Mouse (Mus musculus): ENCODE data around the gene Ttc8. TPM values are rescaled to one million over a fixed set of nuclear protein-coding genes. Genes with fewer than 3 reads are reported as not detected.
"Not testable (repeated sequence)": the region's sequence is repeated elsewhere in the genome, so short reads cannot be mapped to it uniquely, and the experiment has no call there.

Gene Ttc8
- total RNA-seq (2021) = 1 to 10 TPM; 4.9 to 5.5 TPM
- long read RNA-seq, experiment 1, partial matches to known transcripts = 1 of 2 reads
- long read RNA-seq, experiment 1, other reads (novel, unspliced or antisense) = 0 of 2 reads
- long read RNA-seq, experiment 2, partial matches to known transcripts = 0 of 1 reads
- long read RNA-seq, experiment 2, other reads (novel, unspliced or antisense) = 0 of 1 reads

DNA sequence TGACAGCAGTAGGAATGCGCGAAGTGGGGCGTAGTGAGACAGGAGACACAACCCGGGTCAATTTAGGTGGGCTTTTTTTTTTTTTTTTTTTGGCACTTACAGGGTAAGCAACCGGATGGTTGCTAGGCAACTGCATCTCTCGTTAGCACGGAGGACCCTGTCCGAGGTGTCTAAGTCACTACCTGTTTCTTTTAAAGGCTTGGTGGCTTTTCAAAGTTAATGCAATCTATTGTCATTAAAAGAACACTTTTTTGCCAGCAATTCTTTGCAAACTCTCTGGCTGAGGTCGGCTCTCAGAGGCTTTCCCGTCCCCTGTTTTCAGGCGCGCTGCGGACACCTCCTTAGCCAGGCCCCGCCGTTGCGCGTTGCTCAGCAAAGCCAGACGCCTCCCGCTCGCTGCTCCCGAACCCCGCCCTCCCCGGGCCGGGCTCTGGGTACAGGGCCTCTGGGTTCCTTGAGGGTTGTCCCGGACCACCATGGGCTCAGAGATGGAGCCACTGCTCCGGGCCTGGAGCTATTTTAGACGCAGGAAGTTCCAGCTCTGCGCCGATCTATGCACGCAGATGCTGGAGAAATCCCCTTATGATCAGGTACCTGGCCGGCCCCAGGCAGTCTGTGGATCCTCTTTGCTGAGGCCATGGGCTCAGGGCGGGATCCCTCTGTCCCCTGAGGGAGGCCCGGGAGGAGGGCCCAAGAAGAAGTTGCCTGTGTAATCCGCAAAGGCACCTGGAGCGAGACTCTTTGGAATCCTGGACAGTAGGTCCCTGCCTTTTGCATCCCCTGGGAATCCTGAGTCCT, at the start of gene Ttc8:
Gene Ttc8 (plus strand): TSS at position 381 of the 798 bp plus-strand sequence.
- DNase-seq = peak; percentile 78 to 85
- intact Hi-C loops (cut with DNase I) = no loop called here

DNA sequence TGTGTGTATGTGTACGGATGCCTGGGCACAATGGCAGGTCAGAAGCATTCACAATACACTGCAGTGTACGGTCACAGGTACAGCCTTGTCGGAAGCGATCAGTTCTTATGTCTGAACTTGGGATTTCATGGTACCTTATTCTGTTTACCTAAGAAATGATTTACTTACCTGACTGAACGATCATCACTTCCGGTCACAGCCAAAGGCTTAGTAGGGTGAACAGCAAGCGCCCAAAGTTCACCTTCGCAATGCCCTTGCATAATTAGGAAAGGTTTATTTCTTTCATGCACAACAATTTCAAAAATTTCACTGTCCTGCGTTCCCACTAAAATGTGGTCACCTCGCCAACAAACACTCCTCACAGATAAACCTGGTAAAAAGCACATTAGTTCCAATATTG, 47.5 kb upstream of the Ttc8 start:
- intact Hi-C loops (cut with DNase I) = no loop called here
- no peak for DNase-seq

DNA sequence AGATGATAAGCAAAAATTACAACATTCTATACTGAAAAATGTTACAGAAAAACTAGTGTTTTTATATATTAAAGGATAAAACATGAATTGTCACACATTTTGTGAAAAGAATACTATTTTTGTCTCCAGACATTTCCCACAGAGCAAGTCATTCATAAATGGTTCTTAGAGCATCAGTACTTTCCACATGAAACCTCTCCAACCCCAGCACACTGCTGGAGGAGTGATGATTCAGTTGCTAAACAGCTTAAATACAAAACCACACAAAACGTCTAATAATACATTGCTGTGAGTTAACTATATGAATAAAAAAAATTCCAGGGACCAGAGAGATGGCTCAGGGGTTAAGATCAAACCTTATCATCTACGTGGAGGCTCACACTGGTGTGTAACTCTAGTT, 45.2 kb upstream of the Ttc8 start:
- intact Hi-C loops (cut with DNase I) = no loop called here
- DNase-seq = no peak

DNA sequence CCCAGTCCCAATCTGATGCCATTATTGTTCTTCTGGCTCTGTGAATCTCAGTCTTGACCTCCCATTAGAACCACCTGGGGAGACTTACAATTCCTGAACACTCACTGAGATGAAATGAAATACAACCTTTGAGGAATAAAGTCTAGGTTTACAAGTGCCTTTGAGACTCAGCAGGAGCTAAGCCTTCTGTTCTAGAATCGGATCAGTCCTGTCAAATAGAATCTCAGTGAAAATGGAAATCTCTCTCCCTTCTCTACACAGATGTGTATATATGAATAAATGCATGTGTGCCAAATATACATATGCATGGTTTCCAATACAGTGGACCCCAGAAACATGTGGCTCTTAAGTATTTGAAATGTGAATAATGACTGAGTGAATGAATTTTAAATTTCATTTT, 41.7 kb upstream of the Ttc8 start:
- no peak for DNase-seq
- intact Hi-C loops (cut with DNase I) = no loop called here

DNA sequence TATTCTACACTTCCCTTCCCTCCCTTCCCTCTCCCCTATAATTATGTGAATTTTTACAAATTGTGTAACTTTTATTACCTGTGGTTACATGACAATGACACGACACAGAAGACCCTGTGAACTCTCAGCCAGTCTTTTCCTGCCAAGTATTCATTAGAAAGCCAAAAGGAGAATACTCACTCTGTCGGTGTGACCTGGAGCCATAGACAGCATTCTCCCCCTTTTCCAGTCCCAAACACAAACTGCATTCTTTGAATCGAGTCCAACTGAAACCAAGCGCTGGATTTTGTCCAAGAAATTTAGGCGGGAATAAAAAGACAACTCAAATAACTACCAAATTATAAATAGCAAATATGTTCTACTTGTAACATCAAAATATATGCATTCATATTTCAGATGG, 38.6 kb upstream of the Ttc8 start:
- intact Hi-C loops (cut with DNase I) = no loop called here
- no peak for DNase-seq

DNA sequence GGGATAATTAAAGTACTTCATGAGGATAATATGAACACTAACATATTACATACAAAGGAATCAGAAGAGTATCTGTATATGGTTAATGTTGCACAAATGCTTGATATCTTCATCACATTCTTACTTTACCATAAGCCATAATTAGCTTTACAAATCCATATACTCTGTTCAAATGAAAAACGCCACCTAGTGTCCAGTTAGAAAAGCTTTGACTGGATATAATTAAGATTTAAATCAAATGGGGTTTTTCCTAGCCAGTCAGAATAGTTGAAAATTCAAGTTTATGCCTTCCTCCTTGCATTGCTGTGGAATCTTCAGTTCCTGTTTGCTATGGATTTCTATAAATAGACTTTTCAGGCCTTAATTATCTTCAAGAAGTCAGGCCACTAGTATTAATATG, 35.9 kb upstream of the Ttc8 start:
- DNase-seq = no peak
- intact Hi-C loops (cut with DNase I) = no loop called here

DNA sequence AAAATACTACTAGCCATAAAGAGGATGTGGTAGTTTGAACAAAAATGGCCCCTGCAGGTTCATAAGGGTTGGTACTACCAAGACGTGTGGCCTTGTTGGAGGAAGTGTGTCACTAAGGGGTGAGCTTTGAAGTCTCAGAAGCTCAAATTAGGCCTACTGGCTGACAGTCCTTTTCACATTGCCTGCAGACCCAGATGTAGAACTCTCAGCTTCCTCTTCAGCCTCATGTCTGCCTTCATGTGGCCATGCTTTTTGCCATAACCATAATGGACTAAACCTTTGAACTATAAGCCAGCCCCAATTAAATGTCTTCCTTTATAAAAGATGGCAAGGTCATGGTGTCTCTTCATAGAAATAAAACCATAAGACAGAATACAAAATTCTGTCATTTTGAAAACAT, 23.6 kb upstream of the Ttc8 start:
- no peak for DNase-seq
- intact Hi-C loops (cut with DNase I) = no loop called here

DNA sequence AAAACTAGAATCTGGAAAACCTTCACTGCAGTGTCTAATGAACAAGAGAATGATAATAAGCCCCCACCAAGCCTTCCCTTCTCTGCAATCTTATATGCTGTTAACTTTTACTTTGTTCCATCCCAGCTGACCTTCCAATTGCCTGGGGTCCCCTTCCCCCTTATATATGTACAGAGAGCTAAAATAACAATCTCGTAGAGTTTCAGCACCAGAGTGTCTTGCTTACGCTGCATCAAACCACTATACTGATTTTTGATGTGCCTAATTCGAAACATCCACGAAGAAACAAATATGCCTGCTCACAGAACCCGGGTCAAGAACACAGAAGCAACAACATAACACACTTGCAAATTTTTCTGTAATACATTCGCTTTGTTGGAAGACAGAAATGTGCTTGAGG, 20.7 kb upstream of the Ttc8 start:
- intact Hi-C loops (cut with DNase I) = no loop called here

DNA sequence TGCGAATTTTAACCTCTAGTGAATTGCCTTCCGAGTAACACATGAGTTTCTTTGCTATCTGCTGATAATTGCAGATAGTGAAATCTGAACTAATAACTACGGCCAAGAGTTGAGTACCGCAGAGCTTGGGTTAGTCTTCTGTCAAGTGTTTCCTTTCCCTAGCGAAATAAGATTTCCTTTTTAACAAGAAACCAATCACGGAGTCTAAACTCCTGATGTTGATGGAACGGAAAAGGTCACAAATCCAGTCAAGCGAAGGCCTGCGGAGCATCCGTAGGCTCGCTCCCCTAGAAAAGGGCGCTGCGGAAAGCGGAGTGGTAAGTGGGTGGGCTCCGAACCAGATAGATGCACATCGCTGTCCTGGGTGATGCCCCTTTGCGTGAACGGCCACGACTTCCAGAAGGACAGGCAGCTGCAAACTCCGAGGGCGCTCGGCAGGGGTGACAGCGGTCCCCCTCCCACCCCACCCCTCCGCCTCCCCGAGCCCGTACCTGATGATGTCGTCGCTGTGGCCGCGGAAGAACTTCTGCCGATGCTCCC, 20.0 kb upstream of the Ttc8 start:
- intact Hi-C loops (cut with DNase I) = no loop called here
- no peak for DNase-seq

More for the DNA sequence above, 20.7 kb upstream of the Ttc8 start:
- DNase-seq = no peak

DNA sequence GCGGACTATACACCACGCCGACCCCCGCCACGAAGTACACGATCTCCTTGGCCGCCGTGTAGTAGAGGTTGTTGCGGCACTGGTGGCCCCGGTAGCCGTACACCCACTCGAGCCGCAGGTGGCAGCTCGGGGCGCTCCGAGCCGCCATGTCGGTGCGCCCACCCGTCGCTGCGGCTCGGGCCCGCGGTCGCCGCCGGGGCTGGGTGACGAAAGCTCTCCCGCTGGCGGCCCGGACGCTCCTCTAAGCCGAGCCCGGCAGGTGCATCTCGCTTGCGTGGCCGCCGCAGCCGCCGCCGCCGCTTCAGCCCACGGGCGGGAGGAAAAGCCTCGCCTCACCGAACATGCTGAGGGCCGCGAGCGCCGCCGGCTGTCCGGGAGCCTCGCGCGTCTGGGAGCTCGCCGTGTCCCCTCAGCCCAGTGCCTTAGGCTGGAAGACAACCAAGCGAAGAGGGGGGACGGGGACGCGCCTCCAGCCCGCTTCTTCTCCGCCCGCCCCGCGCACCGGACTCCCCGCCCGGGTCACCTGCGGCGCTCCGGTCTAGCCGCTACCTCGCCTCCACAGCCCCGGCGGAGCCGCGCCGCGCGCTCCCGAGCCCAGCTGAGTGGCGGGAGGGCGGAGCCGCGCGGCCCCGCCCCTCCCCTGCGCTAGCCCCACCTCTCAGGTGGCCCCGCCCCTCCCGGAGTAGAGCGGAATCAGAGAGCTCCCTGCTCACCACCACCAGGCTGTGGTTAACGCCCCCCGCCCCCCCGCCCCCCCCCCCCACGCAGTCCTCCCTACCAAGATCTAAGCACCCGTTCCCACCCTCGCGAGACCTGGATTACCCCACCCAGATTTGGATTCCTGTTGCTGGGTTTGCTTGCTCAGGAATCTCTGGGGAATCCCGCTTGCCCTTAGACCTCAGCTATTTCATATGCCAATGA, 19.2 kb upstream of the Ttc8 start, which contains the start of gene Eml5:
Gene Eml5 (minus strand): TSS at position 604 of the 921 bp plus-strand sequence.
- intact Hi-C loops (cut with DNase I) = no loop called here
- DNase-seq = peak; percentile 61 to 62

DNA sequence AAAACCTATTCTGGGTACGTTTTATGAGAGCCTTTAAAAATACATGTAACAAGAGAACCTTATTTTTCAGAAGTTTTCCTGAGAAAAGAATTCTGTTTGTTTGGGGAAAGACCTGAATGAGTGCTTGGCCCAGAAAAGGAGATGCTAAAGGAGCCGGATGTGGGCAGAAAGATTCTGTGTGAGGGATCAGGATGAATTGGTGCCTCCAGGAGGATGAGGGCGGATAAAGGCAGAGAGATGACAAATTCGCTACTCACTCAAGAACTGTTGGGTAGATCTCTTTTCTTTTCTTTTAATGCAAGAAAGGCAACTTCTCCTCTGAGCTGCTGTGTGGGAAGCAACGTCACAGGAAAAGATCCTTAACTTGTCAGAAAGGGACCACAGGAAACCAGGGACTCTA, 14.9 kb upstream of the Ttc8 start:
- no peak for DNase-seq
- intact Hi-C loops (cut with DNase I) = no loop called here

DNA sequence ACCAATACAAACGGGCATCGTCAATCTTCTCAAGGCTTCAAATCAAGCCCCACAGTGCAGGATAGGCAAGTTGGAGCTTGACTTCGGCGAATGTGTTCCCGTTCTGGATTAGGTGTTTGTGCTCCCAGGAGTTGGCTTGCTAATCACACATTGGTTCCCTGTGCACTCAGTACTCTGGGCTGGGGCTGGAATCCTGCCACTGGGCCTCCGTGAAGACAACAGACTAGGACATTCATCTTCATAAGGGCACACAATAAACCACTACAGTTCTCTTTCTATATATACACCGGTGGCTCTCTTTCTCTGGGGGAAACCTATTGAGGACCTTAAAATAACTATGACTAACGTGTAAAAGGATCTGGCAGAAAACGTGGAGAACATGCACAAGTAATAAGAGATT, 10.3 kb upstream of the Ttc8 start:
- intact Hi-C loops (cut with DNase I) = no loop called here
- no peak for DNase-seq

DNA sequence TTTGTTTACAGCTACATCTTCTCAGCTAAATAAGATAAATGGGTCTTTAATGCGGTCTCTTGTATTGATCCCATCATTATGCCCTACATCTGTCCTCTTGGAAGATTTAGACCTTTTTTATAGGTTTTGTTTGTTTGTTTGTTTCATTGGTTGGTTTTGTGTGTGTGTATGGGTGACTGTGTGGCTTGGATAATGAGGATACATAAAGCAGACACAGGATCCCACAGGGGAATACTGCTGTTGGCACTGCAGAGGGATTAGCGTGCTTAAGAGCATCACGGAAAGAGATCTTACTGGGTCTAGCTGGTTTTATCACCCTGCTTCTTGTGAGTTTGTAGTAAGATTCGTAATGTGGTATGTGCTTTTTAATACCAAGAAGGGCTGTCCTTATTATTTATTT, 10.8 kb downstream of the Ttc8 start:
- DNase-seq = no peak
- intact Hi-C loops (cut with DNase I) = no loop called here

DNA sequence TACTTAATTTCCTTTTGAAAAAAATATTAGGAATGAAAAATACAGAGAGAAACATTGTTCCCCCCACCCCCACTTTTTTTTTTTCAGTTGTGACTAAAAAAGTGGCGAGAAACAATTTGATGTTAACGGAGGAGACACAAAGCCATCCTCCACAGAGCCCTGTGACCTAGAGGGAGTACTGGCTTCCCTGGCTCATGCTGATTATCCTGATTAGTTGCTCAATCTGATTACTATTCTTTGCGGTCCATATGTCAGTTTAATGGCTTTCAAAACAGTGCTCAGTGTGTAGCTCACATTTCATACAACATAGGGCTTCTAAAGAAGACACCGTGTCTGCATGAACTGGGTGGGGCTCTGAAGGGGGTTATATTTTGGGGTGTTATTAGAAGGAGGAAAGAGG, 12.1 kb downstream of the Ttc8 start:
- DNase-seq = no peak
- intact Hi-C loops (cut with DNase I) = no loop called here

DNA sequence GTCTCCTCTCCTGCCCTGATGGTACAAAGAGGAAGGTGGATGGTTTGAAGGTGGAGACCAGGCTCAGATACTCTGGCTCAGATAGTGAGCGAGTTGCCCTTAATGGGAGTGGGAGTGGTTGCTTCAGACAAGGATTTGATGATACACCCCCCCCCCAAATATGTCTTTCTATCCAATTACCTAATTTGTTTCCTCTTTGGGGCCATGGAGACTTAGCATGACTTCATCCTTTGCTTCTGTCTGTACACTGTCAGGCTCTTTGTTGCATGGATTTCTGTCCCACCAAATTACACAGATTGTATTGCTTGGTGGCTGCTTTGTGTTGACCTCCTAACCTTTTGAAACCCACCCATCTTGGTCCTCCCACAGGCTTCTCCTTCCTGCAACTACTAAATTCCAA, 12.5 kb downstream of the Ttc8 start:
- DNase-seq = no peak
- intact Hi-C loops (cut with DNase I) = no loop called here

DNA sequence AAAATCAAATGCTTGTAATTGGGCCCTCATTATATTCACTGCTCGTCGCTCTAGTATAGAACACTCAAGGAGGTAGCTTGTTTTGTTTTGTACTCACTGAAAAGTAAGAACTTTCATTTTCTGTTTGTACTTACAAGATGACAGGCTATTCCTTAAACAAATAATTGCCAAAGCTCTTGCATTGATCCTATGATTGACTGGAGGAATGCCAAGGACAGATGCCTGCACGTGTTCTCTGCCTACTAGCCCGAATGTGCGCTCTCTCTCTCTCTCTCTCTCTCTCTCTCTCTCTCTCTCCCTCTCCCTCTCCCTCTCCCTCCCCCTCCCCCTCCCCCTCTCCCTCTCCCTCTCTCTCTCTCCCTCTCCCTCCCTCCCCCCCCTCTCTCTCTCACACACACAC, 30.9 kb downstream of the Ttc8 start:
- DNase-seq; intact Hi-C loops (cut with DNase I): not testable (repeated sequence)

DNA sequence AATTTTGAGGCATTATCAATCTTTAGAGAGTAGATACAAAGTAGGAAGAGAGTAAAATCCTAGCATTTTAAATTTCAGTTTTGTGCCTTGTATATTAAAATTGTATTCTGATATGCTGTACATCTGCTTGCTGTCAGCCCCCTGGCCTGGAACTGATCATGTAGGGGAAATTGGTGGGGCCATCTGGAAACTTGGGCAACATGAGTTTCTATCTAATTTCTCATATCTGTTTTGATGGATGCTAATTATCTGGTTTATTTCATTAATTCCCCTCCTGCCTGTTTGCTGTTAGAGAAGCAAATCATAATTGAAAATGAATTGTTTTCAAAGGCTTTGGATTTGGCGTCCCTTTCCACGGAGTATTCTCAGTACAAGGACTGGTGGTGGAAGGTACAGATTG, 36.6 kb downstream of the Ttc8 start:
- intact Hi-C loops (cut with DNase I) = no loop called here

DNA sequence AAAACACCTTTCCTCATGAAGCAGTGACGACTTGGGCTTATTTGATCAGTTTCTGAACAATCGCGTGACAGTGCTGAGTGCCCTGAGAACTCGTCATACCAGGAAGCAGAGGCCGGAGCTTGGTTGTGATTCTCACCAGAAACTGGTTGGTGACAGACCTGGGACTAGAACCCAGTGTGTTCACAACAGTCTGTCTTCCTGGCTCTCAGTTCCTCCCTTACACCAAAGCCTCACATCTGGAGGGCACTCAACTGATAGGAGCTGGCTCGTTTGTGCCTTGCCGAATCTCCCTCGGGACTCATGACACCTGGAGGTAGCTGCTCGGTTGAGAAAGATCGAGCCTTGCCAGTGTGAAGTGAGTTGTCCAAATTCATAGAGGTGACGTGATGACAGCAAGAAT, 37.1 kb downstream of the Ttc8 start:
- DNase-seq = no peak
- intact Hi-C loops (cut with DNase I) = no loop called here

More for the DNA sequence above, 36.6 kb downstream of the Ttc8 start:
- DNase-seq = no peak

DNA sequence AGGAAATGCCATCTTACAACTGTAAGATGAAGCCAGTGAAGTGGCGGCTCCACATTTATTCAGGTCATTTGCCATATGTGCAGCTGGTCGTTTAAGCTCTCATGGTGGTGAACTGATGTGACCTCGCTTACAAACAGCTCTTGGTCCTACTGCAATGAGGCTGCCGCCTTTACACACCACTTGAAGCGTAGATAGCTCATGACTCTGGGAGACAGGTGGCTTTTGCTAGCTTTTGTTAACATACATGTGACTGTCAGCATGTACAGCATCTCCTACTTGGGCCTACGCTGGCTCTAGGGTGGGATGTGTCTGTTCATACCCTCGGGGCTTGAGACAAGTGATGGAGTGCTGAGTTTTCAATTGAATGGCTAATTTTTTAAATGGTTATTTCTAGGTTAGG, 40.6 kb downstream of the Ttc8 start:
- intact Hi-C loops (cut with DNase I) = no loop called here
- no peak for DNase-seq

DNA sequence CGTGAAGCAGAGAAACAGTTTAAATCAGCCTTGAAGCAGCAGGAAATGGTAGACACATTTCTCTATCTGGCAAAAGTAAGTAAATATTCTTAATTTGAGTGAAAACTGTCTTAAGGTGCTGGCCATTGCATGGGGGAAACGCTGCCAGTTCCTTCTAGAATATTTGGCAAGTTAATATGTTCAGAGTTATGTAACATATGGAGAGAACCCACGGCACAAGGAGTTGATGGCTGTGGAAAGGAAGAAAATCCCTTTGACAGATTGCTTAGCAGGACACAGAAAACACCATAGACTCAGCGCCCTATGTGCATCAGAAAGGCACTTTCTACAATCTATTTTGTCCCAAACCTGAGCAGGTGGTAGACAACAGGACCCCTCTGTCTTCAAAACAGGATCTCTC, 41.0 kb downstream of the Ttc8 start:
- DNase-seq = no peak
- intact Hi-C loops (cut with DNase I) = no loop called here

All from gastrocnemius, postnatal 36 days (tissue).